Comparison of ENCODE assay signal across 22 mouse cellular contexts in the genomic region with DNA sequence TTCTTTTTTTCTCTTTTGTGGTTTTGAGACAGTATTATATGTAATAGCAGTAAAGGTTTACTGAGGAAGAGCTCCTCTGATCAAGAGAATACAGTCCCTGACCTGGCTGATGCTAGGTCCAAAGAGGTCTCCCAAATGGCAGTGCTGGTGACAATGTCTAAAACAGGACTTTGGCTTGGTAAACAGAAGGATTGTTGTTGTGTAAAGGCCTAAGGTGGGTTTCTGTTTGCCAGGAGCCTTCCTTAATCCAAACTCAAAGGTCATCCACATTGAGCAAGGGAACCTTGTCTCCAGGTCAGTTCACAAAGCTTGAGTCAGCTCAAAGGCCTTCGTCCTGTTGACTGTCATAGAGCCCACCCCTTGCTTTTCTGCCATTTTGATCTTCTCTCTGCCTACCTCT. TPM values are rescaled to one million over a fixed set of nuclear protein-coding genes. Genes with fewer than 3 reads are reported as not detected.
"Had no signal": no experiment of that assay in that cellular context is flagged by ENCODE, and none has a peak within 500 bp of the region (broad histone marks: within the 10 kb centered on the region; RNA-seq: fewer than 3 reads in every experiment).

No protein-coding gene starts in this region.

- H3K27me3 ChIP-seq: limb, embryonic 15.5 days; megakaryocyte, embryonic 14.5 days had no signal

- H3K9me3 ChIP-seq: limb, embryonic 15.5 days; megakaryocyte, embryonic 14.5 days had no signal

- H3K36me3 ChIP-seq: limb, embryonic 15.5 days had no signal

- H3K4me2 ChIP-seq: limb, embryonic 15.5 days; lung, embryonic 14.5 days; midbrain, embryonic 11.5 days had no signal

- H3K4me3 ChIP-seq: left cerebral cortex, adult 2 months; limb, embryonic 15.5 days; megakaryocyte, embryonic 14.5 days had no signal

- ATAC-seq: hindbrain, postnatal 0 days had no signal

- DNase-seq: kidney, postnatal 25 days; lung, embryonic 14.5 days; lung, postnatal 10 days; right cerebral cortex, adult 18-20 months; right cerebral cortex, postnatal 25 days; thymus, postnatal 36 days had no signal

- H3K9ac ChIP-seq: limb, embryonic 15.5 days; lung, embryonic 14.5 days had no signal

- H3K27ac ChIP-seq: hindbrain, postnatal 0 days; left cerebral cortex, adult 2 months; limb, embryonic 15.5 days; macrophage had no signal

RNA-seq across cellular contexts. Expression of a gene that starts 18.0 kb away (rescaled TPM):
- total RNA-seq: hindbrain, postnatal 0 days; layer of hippocampus, postnatal 25 days; left cerebral cortex, adult 2 months; left cerebral cortex, postnatal 14 days; midbrain, postnatal 0 days had no signal
- polyA plus RNA-seq: hindbrain, postnatal 0 days; intestine, embryonic 14.5 days; kidney, embryonic 14.5 days; limb, embryonic 11.5 days; limb, embryonic 15.5 days; lung, embryonic 14.5 days; macrophage; midbrain, embryonic 11.5 days; midbrain, postnatal 0 days; neural tube, embryonic 14.5 days; small intestine, adult 2 months; stomach, embryonic 16.5 days; thymus, postnatal 0 days had no signal
